Mouse (Mus musculus) liver, embryonic 14.5 days (tissue): Measurements from ENCODE around the gene Pou2f2. TPM values are rescaled to one million over a fixed set of nuclear protein-coding genes. Genes with fewer than 3 reads are reported as not detected.

ENCODE experiments used
- ATAC-seq: fragments of 200-750 bp; cut with Nextera tagmentation; 2 replicates; pipeline ENCODE4 v1.8.0; 2017; ENCODE audit warnings: moderate number of reproducible peaks, mild to moderate bottlenecking, moderate library complexity; ENCODE audit not compliant: insufficient read depth
- DNase-seq, 3 experiments: peaks; one replicate each; pipeline ENCODE4 v3.0.0-alpha.2; 2012 to 2013; ENCODE audit warnings: low read depth in 3 of 3, low spot score in 3 of 3
- H3K27ac ChIP-seq: fragments of 300-500 bp; sonication (generic); 2 replicates; pipeline ENCODE4 v1.5.1; 2014; ENCODE audit warnings: moderate library complexity, mild to moderate bottlenecking, control low read depth, inconsistent platforms
- H3K27me3 ChIP-seq: fragments of 300-500 bp; sonication (generic); 2 replicates; pipeline ENCODE4 v1.6.1; 2014; ENCODE audit warnings: mild to moderate bottlenecking, low read length, moderate library complexity; ENCODE audit not compliant: control insufficient read depth, insufficient read depth
- H3K36me3 ChIP-seq: fragments of 300-500 bp; sonication (generic); replicated peaks from 2 replicates; pipeline ENCODE4 v1.6.1; 2014; ENCODE audit warnings: low read depth; ENCODE audit not compliant: control insufficient read depth, insufficient read depth
- H3K4me1 ChIP-seq, 2 experiments: fragments of 200-500 bp in 1 of 2; fragments of 300-500 bp in 1 of 2; sonication (generic) in 1 of 2; replicated peaks; 2 replicates each; pipeline ENCODE4 v1.6.1; 2012 to 2014; ENCODE audit warnings: antibody characterized with exemption in 1 of 2, inconsistent platforms in 1 of 2, low read length in 1 of 2; ENCODE audit not compliant: control insufficient read depth in 2 of 2, insufficient read depth in 2 of 2
- H3K4me2 ChIP-seq: fragments of 300-500 bp; sonication (generic); 2 replicates; pipeline ENCODE4 v1.6.1; 2014; ENCODE audit warnings: low read depth, mild to moderate bottlenecking, control low read depth, moderate library complexity
- H3K4me3 ChIP-seq, 2 experiments: fragments of 200-500 bp in 1 of 2; fragments of 300-500 bp in 1 of 2; sonication (generic) in 1 of 2; 2 replicates each; pipeline ENCODE4 v1.5.1; 2012 to 2014; ENCODE audit warnings: low read depth in 2 of 2, low read length in 2 of 2, mild to moderate bottlenecking in 2 of 2, control low read depth in 1 of 2, inconsistent platforms in 1 of 2, moderate library complexity in 1 of 2; ENCODE audit not compliant: insufficient read depth in 1 of 2
- H3K9ac ChIP-seq: fragments of 300-500 bp; sonication (generic); replicated peaks from 2 replicates; pipeline ENCODE4 v1.6.1; 2014; ENCODE audit warnings: mild to moderate bottlenecking, control low read depth, moderate library complexity
- H3K9me3 ChIP-seq: fragments of 300-500 bp; sonication (generic); 2 replicates; pipeline ENCODE4 v1.6.1; 2016; ENCODE audit warnings: low read length, mixed read lengths; ENCODE audit not compliant: control insufficient read depth
- CTCF ChIP-seq: IDR thresholded peaks from 2 replicates; pipeline ENCODE4 v1.5.1; 2016; ENCODE audit warnings: antibody characterized with exemption, low read depth, control low read depth
- EP300 ChIP-seq: IDR thresholded peaks from 2 replicates; pipeline ENCODE4 v1.6.1; 2016; ENCODE audit warnings: antibody characterized with exemption, low read depth
- whole genome bisulfite sequencing: fragments of 180-500 bp; shearing (Covaris S2); extraction: QIAGEN DNeasy Blood & Tissue Kit; methylation state at CpG from one replicate; pipeline ENCODE4 v1.1.7; 2014; ENCODE audit not compliant: insufficient replicate concordance; 5-methylcytosine and 5-hydroxymethylcytosine counted together
- polyA plus RNA-seq, 2 experiments: library from polyadenylated mRNA; depleted of rRNA in 1 of 2; stranded (reverse) in 1 of 2; unstranded in 1 of 2; fragments of >200 nt; fragmentation: Nextera tagmentation in 1 of 2; extraction: Ambion mirVana in 1 of 2; gene quantifications; 2 replicates each; pipeline versions ENCODE4 v1.2.1 to v1.2.3; 2012 to 2014

Pou2f2 gene
- polyA plus RNA-seq, 2 experiments, result 0.73 to 0.94 TPM

DNA sequence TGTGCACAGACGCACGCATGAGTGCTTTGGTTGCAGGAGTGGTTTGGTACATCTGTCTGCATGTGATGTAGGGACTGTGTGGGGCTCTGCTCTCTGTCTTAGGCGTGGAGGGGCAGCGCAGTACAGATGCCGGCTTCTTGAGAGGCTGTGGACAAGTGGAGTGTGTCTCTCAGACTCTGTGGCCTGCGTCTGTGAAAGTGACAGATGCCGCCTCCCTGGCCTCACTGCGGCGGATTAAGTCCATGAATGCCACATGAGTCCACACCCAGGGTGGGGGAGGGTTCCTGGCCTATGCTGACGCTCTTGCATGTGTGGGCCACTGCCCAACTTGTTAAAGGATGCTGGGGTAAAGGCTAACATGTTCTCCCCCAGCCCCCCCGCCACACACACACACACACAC lies 5.2 kb downstream of the Pou2f2 start:
- H3K9me3 ChIP-seq, result no peaks in the 10 kb centered on the region
- no peak overlapping the region for H3K9ac ChIP-seq
- H3K27me3 ChIP-seq, result peaks cover 40% of the 10 kb centered on the region
- H3K36me3 ChIP-seq, result no peaks in the 10 kb centered on the region
- H3K4me2 ChIP-seq, result no peak overlapping the region
- TF ChIP-seq CTCF, result no peak
- TF ChIP-seq EP300, result no peak
- H3K4me1 ChIP-seq, result no peaks in the 10 kb centered on the region
- no peak overlapping the region for H3K4me3 ChIP-seq
- WGBS, result 61% methylated on average over 11 of the region's 11 CpGs
- DNase-seq (no peak), ATAC-seq (no peak)
- no peak overlapping the region for H3K27ac ChIP-seq

DNA sequence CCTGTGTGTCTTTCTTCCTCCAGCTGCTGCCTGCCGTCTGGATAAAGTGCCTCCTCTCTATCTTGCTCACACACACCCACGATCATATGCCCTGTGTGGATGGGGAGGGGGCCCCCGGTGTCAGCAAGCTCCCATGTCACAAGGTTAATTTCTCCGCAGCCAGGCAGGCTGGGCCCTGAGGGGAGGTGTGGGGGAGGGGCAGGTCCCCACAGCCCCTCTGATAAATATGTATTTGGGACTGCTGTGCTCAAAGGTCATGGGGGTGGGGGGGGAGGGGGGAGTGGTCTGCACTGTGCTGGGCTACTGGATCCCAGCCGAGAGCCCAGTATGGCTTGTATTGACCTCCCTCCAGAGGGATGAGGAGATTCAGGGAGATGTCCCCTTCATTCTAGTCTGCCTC lies 6.9 kb downstream of the Pou2f2 start:
- Histone ChIP-seq H3K4me2 (no peak overlapping the region), H3K4me3 (no peak overlapping the region), H3K9ac (no peak overlapping the region), H3K4me1 (no peaks in the 10 kb centered on the region), H3K36me3 (no peaks in the 10 kb centered on the region), H3K27me3 (peaks cover 23% of the 10 kb centered on the region), H3K9me3 (no peaks in the 10 kb centered on the region), H3K27ac (no peak overlapping the region)
- 21% methylated on average over 5 of the region's 5 CpGs for WGBS
- TF ChIP-seq CTCF (no peak), EP300 (no peak)
- DNase-seq, result no peak
- no peak for ATAC-seq

DNA sequence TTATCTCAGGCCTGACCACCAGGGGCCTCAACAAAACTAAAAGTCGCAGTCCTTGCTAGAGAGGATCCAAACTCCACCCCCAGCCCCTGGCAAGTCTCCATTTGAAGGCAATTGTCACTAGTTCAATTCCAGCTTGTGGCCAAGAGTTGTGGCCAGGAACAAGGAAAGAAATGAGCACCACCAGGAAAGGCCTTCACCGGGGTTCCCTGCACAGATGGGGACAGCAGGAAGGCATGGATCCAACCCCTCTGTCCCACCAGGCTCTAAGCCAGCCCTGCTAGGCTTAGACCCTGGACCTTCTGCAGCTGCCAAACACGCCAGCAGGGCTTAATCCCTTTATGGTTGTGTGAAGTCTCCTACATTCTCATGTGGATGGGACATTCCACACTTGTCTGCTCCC lies 8.9 kb downstream of the Pou2f2 start:
- DNase-seq (no peak), ATAC-seq (no peak)
- Histone ChIP-seq H3K4me3 (no peak overlapping the region), H3K36me3 (no peaks in the 10 kb centered on the region), H3K27ac (no peak overlapping the region), H3K4me1 (no peaks in the 10 kb centered on the region), H3K9me3 (no peaks in the 10 kb centered on the region), H3K4me2 (no peak overlapping the region), H3K9ac (no peak overlapping the region), H3K27me3 (peaks cover 4% of the 10 kb centered on the region)
- 22% methylated on average over 3 of the region's 3 CpGs for WGBS
- TF ChIP-seq CTCF, result no peak
- no peak for TF ChIP-seq EP300

DNA sequence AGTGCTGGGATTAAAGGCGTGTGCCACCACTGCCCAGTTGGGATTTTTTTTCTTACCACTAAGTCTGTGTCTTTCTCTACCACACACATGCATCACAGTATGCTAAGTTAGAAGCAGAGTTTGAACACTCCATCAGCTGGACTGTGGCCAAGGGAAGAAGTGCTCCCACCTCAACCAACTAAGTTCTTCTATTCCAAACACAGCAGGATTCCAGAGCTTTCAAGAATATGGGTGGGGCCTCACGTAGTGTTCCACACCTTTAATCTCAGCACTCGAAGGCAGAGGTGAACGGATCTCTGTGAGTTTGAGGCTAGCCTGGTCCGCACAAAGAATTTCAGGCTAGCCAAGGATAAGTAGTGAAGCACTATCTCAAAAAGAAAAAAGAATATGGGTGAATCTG lies 13.4 kb downstream of the Pou2f2 start:
- no peaks in the 10 kb centered on the region for H3K4me1 ChIP-seq
- no peak overlapping the region for H3K27ac ChIP-seq
- DNase-seq, result no peak
- ATAC-seq, result no peak
- TF ChIP-seq EP300 (no peak), CTCF (no peak)
- no peaks in the 10 kb centered on the region; the same call in 1 of the 2 replicates for H3K27me3 ChIP-seq
- H3K4me3 ChIP-seq, result no peak overlapping the region
- no peaks in the 10 kb centered on the region for H3K9me3 ChIP-seq
- WGBS, result 60% methylated on average over 5 of the region's 5 CpGs
- no peak overlapping the region for H3K4me2 ChIP-seq
- H3K9ac ChIP-seq, result no peak overlapping the region
- H3K36me3 ChIP-seq, result no peaks in the 10 kb centered on the region

DNA sequence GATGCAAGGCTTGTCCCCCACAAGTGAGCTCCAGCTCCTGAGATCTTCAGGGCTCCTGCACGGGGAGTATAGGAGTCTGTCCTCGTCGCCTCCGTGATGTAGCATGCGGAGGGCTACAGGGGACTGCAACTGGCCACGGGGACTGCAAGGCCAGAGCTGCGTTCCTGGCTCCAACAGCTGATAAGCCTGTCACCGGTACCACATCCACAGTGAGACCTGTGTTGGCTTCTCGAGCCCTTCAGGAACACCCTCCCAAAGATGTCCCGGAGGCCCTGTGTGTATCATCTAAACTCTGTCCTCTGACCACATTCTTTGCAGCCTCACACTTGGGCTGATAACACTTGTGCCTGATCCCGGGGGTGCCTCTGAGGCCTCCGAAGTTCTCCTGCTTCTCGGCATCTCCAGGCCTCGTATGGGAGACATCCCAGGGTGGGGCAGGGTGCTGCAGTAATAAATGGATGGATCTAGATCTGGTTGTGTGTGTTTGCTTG lies 23.3 kb downstream of the Pou2f2 start:
- H3K4me3 ChIP-seq, result peak overlapping the region; percentile 42 to 64
- H3K4me2 ChIP-seq, result peak overlapping the region; percentile 86
- peak; percentile 64 for ATAC-seq
- H3K9me3 ChIP-seq, result no peaks in the 10 kb centered on the region
- DNase-seq, result peak in 1 of 3 experiments; percentile 32
- peaks cover 26 to 35% of the 10 kb centered on the region in 2 experiments for H3K4me1 ChIP-seq
- peak overlapping the region; percentile 81 for H3K27ac ChIP-seq
- H3K36me3 ChIP-seq, result no peaks in the 10 kb centered on the region
- peak overlapping the region; percentile 67 for H3K9ac ChIP-seq
- WGBS, result 6% methylated on average over 14 of the region's 14 CpGs
- TF ChIP-seq EP300 (no peak), CTCF (no peak)
- H3K27me3 ChIP-seq, result peaks cover 8% of the 10 kb centered on the region
